Mouse (Mus musculus): ENCODE data around the gene Ttll11.

- TF ChIP-seq CTCF (IDR thresholded peaks at IDR 0.05; ENCODE audit: control insufficient read depth, insufficient read depth, low read length) (no peak), POLR2A (IDR thresholded peaks at IDR 0.05; ENCODE audit: borderline replicate concordance, control insufficient read depth, low read depth, low read length) (no peak)
Observed at GRCm38 (mm10) chr2:35728633-35729032, 251.1 kb downstream of the Ttll11 start.

Measured in bone marrow, adult 2 months (tissue).